Mouse (Mus musculus): Measurements from ENCODE around the gene Olfr1443. TPM values are rescaled to one million over a fixed set of nuclear protein-coding genes. Genes with fewer than 3 reads are reported as not detected.
"Not testable (repeated sequence)": the region's sequence is repeated elsewhere in the genome, so short reads cannot be mapped to it uniquely, and the experiment has no call there.

Gene Olfr1443
- polyA plus RNA-seq (2014; fragmentation: Nextera tagmentation; extraction: Ambion mirVana): not detected in 2 replicates

DNA sequence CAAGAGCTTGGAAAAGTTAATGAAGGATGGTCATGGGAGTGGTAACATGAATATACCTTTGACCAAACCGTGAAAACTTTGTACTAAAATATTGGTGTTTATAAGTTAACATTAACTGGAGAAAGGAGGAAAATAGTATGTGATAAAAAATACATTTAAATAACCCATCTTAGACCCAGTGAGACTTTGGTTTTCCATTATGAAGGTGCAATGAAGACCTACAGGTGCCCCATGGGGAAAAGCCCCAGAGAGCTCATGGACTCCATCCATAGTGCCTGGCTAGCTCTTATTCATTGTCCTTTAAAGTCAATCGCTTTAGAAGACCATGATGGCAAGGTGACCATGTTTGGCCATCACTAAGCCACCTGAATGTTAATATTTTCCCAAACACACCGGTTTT lies at the start of gene Olfr1443:
Gene Olfr1443 (plus strand): TSS at position 301 of the 400 bp plus-strand sequence.
- no peaks in the 10 kb centered on the region for H3K27me3 ChIP-seq (ENCODE audit: control insufficient read depth, insufficient read depth, low read length)
- H3K27ac ChIP-seq (ENCODE audit: low read depth, low read length): no peak within 1 kb of the TSS
- no peak within 1 kb of the TSS for H3K9ac ChIP-seq (ENCODE audit: low read depth, low read length)
- H3K36me3 ChIP-seq (ENCODE audit: control insufficient read depth, insufficient read depth, low read length): no peaks in the 10 kb centered on the region
- 57% methylated on average over 3 of the region's 3 CpGs for WGBS (ENCODE audit: insufficient replicate concordance)
- no peaks in the 10 kb centered on the region for H3K9me3 ChIP-seq (replicated peaks; ENCODE audit: control insufficient read depth, low read length)
- H3K4me1 ChIP-seq (ENCODE audit: control insufficient read depth, insufficient read depth, low read length): no peaks in the 10 kb centered on the region
- H3K4me2 ChIP-seq: no peak within 1 kb of the TSS
- no peak for ATAC-seq (replicated peaks; ENCODE audit: insufficient number of reproducible peaks, low FRiP score, low TSS enrichment)
- H3K4me3 ChIP-seq (ENCODE audit: low read depth, low read length): no peak within 1 kb of the TSS

DNA sequence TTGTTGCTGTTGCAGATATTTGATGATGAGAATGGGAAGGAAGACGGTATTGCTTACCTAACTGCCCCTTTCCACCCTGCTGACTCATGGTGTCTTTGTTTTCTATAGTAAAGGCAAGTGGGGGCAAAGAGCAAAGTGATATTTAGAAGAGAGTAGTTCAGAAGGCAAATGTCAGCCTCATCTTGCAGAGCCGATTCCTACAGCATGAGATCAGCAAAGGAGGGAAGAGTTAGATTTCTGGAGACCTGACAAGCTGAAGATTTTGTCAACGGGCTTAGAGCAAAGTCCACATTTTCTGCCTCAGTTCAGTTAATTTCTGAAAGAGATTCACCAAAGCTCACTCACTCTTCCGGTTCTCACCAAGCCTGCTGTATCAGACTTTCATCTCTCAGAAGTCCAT lies 44.7 kb upstream of the Olfr1443 start, which contains the start of gene Glyat:
Gene Glyat (plus strand): TSS at position 133 of the 400 bp plus-strand sequence.
- ATAC-seq (replicated peaks; ENCODE audit: insufficient number of reproducible peaks, low FRiP score, low TSS enrichment): no peak
- Histone ChIP-seq H3K4me3 (ENCODE audit: low read depth, low read length) (no peak within 1 kb of the TSS), H3K27ac (ENCODE audit: low read depth, low read length) (no peak within 1 kb of the TSS), H3K36me3 (ENCODE audit: control insufficient read depth, insufficient read depth, low read length) (no peaks in the 10 kb centered on the region), H3K4me2 (no peak within 1 kb of the TSS), H3K9me3 (replicated peaks; ENCODE audit: control insufficient read depth, low read length) (no peaks in the 10 kb centered on the region), H3K4me1 (ENCODE audit: control insufficient read depth, insufficient read depth, low read length) (no peaks in the 10 kb centered on the region), H3K27me3 (ENCODE audit: control insufficient read depth, insufficient read depth, low read length) (no peaks in the 10 kb centered on the region), H3K9ac (ENCODE audit: low read depth, low read length) (no peak within 1 kb of the TSS)
- 63% methylated on average over 4 of the region's 4 CpGs for WGBS (ENCODE audit: insufficient replicate concordance)

DNA sequence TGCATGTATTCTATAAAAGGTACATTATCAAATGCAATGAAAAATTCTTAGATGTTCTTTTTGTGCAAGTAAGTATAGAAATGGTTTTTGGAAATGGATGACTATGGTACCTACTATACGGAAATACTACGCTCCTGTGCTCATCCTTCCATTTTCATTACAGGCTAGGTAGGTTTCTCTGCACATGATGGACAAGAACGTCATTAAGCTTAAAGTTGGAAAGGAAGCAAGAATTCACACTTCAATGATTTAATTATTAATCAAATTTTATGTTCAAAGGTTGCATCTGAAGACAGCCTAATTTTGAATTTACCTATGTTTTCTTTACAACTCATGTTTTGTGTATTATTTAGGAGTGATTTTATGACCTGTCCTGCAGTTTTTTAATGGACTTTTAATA lies 43.7 kb upstream of the Olfr1443 start:
- Histone ChIP-seq H3K9me3 (replicated peaks; ENCODE audit: control insufficient read depth, low read length) (no peaks in the 10 kb centered on the region), H3K27me3 (ENCODE audit: control insufficient read depth, insufficient read depth, low read length) (no peaks in the 10 kb centered on the region), H3K9ac (ENCODE audit: low read depth, low read length) (no peak overlapping the region), H3K27ac (ENCODE audit: low read depth, low read length) (no peak overlapping the region), H3K36me3 (ENCODE audit: control insufficient read depth, insufficient read depth, low read length) (no peaks in the 10 kb centered on the region), H3K4me3 (ENCODE audit: low read depth, low read length) (no peak overlapping the region), H3K4me2 (no peak overlapping the region), H3K4me1 (ENCODE audit: control insufficient read depth, insufficient read depth, low read length) (no peaks in the 10 kb centered on the region)
- ATAC-seq (replicated peaks; ENCODE audit: insufficient number of reproducible peaks, low FRiP score, low TSS enrichment): no peak
- WGBS (ENCODE audit: insufficient replicate concordance): 79% methylated on average over 3 of the region's 3 CpGs

DNA sequence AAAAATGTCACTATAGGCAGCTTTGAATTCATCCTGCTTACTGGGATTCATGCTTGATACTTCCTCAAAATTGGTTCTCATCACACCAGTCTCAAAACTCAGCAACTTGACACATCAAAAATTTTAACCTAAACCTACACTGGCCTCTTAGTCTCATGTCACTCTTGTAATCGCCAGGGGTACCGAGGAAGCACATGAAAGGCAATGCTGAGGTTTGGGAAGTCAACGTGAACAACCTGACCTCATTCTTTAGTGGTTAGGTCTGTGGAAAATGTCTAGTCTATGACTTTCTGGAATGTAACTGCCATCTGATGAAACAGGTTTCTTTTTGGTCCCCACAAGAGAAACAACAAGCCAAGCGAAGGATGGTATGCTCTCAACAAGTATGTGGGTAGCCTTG lies 42.9 kb upstream of the Olfr1443 start:
- no peak overlapping the region for H3K4me2 ChIP-seq
- H3K36me3 ChIP-seq (ENCODE audit: control insufficient read depth, insufficient read depth, low read length): no peaks in the 10 kb centered on the region
- H3K27me3 ChIP-seq (ENCODE audit: control insufficient read depth, insufficient read depth, low read length): no peaks in the 10 kb centered on the region
- ATAC-seq (replicated peaks; ENCODE audit: insufficient number of reproducible peaks, low FRiP score, low TSS enrichment): no peak
- WGBS (ENCODE audit: insufficient replicate concordance): 64% methylated on average over 4 of the region's 4 CpGs
- H3K4me3 ChIP-seq (ENCODE audit: low read depth, low read length): no peak overlapping the region
- H3K27ac ChIP-seq (ENCODE audit: low read depth, low read length): no peak overlapping the region
- no peaks in the 10 kb centered on the region for H3K9me3 ChIP-seq (replicated peaks; ENCODE audit: control insufficient read depth, low read length)
- H3K9ac ChIP-seq (ENCODE audit: low read depth, low read length): no peak overlapping the region
- H3K4me1 ChIP-seq (ENCODE audit: control insufficient read depth, insufficient read depth, low read length): no peaks in the 10 kb centered on the region

DNA sequence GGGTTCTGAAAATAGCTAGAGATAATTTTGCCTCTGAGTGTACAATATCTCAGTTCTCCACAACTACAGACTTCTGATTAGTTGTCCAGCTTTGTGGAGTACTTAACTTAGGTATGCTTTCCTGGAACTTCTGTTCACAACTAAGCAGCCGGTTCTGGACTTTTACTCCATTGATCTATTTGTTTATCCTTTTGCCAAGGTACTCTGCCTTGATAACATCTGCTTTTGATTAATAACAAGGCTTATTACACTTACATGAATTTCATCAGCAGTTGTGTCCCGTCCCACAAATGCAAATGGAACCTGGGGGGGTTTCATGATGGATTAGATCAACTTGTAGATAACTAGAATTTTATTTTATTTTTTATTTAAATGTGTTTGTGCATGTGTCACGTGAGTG lies 41.0 kb upstream of the Olfr1443 start:
- Histone ChIP-seq H3K9ac (ENCODE audit: low read depth, low read length) (no peak overlapping the region), H3K27ac (ENCODE audit: low read depth, low read length) (no peak overlapping the region), H3K27me3 (ENCODE audit: control insufficient read depth, insufficient read depth, low read length) (no peaks in the 10 kb centered on the region), H3K4me3 (ENCODE audit: low read depth, low read length) (no peak overlapping the region), H3K4me2 (no peak overlapping the region), H3K4me1 (ENCODE audit: control insufficient read depth, insufficient read depth, low read length) (no peaks in the 10 kb centered on the region), H3K36me3 (ENCODE audit: control insufficient read depth, insufficient read depth, low read length) (no peaks in the 10 kb centered on the region), H3K9me3 (replicated peaks; ENCODE audit: control insufficient read depth, low read length) (0 out of 2 replicates have a peak, but pooled peaks cover 2% of the 10 kb centered on the region)
- WGBS (ENCODE audit: insufficient replicate concordance): 65% methylated on average over 3 of the region's 3 CpGs
- ATAC-seq (replicated peaks; ENCODE audit: insufficient number of reproducible peaks, low FRiP score, low TSS enrichment): no peak

DNA sequence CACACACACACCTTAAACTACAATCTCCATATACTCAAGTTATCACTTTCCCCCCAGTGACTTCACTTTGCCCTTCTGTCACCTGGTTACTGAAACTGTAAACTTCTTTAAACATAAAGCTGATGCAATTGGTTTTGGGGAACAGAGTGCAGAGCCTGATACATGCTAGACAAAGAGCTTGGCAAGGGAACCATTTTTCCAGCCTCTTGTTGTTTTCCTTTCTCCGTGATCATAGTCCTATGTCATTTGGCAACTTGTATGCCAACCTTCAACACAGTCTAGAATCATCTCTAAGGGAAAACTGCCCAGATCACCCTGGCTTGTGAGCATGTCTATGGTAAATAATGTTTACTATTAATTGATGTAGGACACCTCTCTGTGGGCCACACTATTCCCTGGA lies 39.9 kb upstream of the Olfr1443 start:
- Histone ChIP-seq H3K27ac (ENCODE audit: low read depth, low read length) (no peak overlapping the region), H3K4me1 (ENCODE audit: control insufficient read depth, insufficient read depth, low read length) (no peaks in the 10 kb centered on the region), H3K4me3 (ENCODE audit: low read depth, low read length) (no peak overlapping the region), H3K36me3 (ENCODE audit: control insufficient read depth, insufficient read depth, low read length) (no peaks in the 10 kb centered on the region), H3K4me2 (no peak overlapping the region), H3K9me3 (replicated peaks; ENCODE audit: control insufficient read depth, low read length) (0 out of 2 replicates have a peak, but pooled peaks cover 2% of the 10 kb centered on the region), H3K27me3 (ENCODE audit: control insufficient read depth, insufficient read depth, low read length) (no peaks in the 10 kb centered on the region), H3K9ac (ENCODE audit: low read depth, low read length) (no peak overlapping the region)
- 70% methylated on average over 1 of the region's 1 CpGs for WGBS (ENCODE audit: insufficient replicate concordance)
- no peak for ATAC-seq (replicated peaks; ENCODE audit: insufficient number of reproducible peaks, low FRiP score, low TSS enrichment)

DNA sequence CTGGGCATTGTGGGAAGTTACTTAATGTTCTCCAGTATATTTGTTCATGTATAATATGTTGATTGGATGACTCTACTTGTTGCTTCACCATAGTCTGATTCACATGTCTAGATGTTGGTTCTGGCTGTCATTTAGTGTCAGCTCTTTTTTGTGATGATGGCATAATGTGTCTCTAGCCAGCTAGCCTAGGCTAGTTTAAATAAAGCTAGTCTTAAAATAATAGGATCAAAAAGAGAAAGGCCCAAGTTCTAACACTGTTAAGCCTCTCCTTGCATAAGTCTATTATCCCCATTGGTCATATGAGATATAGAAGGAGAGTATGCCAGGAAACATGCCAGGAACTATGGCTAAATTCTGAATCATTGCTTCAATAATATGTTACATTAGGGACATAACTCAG lies 28.4 kb upstream of the Olfr1443 start:
- Histone ChIP-seq H3K4me3 (ENCODE audit: low read depth, low read length) (no peak overlapping the region), H3K9ac (ENCODE audit: low read depth, low read length) (no peak overlapping the region), H3K36me3 (ENCODE audit: control insufficient read depth, insufficient read depth, low read length) (no peaks in the 10 kb centered on the region), H3K4me2 (no peak overlapping the region), H3K27me3 (ENCODE audit: control insufficient read depth, insufficient read depth, low read length) (no peaks in the 10 kb centered on the region), H3K27ac (ENCODE audit: low read depth, low read length) (no peak overlapping the region), H3K9me3 (replicated peaks; ENCODE audit: control insufficient read depth, low read length) (no peaks in the 10 kb centered on the region), H3K4me1 (ENCODE audit: control insufficient read depth, insufficient read depth, low read length) (no peaks in the 10 kb centered on the region)
- ATAC-seq (replicated peaks; ENCODE audit: insufficient number of reproducible peaks, low FRiP score, low TSS enrichment): no peak

DNA sequence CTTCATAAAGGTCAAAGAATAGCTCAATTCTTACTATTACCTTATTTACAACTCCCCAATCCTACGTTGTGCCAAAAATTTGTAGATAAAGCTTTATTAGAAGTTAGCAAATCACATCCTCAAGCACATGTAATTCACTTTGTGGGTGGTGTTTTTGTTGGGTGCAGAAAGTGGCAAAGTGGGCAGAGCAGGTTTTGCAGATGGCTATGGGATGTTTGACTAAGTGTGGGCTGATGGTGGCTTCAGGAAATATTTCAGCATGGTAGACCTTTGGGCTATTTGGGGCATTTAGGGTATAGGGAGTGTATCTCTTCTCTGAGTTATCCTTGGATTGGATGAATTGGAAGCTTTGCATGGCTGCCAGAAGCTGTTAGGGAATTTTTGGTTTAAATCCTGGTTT lies 11.8 kb upstream of the Olfr1443 start:
- ATAC-seq (replicated peaks; ENCODE audit: insufficient number of reproducible peaks, low FRiP score, low TSS enrichment): no peak
- H3K27me3 ChIP-seq (ENCODE audit: control insufficient read depth, insufficient read depth, low read length): no peaks in the 10 kb centered on the region
- no peak overlapping the region for H3K9ac ChIP-seq (ENCODE audit: low read depth, low read length)
- 72% methylated on average over 1 of the region's 1 CpGs for WGBS (ENCODE audit: insufficient replicate concordance)
- H3K4me3 ChIP-seq (ENCODE audit: low read depth, low read length): no peak overlapping the region
- no peaks in the 10 kb centered on the region for H3K36me3 ChIP-seq (ENCODE audit: control insufficient read depth, insufficient read depth, low read length)
- H3K27ac ChIP-seq (ENCODE audit: low read depth, low read length): no peak overlapping the region
- H3K4me2 ChIP-seq: no peak overlapping the region
- no peaks in the 10 kb centered on the region; the same call in 1 of the 2 replicates for H3K9me3 ChIP-seq (replicated peaks; ENCODE audit: control insufficient read depth, low read length)
- no peaks in the 10 kb centered on the region for H3K4me1 ChIP-seq (ENCODE audit: control insufficient read depth, insufficient read depth, low read length)

DNA sequence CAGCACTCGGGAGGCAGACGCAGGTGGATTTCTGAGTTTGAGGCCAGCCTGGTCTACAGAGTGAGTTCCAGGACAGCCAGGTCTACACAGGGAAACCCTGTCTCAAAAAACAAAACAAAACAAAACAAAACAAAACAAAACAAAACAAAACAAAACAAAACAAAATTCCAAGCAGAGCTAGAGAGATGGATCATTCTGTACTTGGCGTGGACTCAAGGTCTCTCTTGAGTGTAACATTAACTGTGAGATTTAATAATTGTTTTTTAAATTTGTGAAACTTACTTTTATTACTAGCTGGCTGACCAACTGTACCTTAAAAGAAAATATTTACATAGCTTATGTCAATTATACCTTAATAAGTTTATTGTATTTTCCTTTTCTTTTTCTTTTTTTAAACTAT lies 9.3 kb upstream of the Olfr1443 start:
- H3K9ac ChIP-seq (ENCODE audit: low read depth, low read length); H3K9me3 ChIP-seq (replicated peaks; ENCODE audit: control insufficient read depth, low read length); ATAC-seq (replicated peaks; ENCODE audit: insufficient number of reproducible peaks, low FRiP score, low TSS enrichment); H3K4me3 ChIP-seq (ENCODE audit: low read depth, low read length); H3K27ac ChIP-seq (ENCODE audit: low read depth, low read length); H3K4me2 ChIP-seq; H3K27me3 ChIP-seq (ENCODE audit: control insufficient read depth, insufficient read depth, low read length); H3K4me1 ChIP-seq (ENCODE audit: control insufficient read depth, insufficient read depth, low read length); H3K36me3 ChIP-seq (ENCODE audit: control insufficient read depth, insufficient read depth, low read length): not testable (repeated sequence)
- WGBS (ENCODE audit: insufficient replicate concordance): 89% methylated on average over 3 of the region's 3 CpGs
